Mouse (Mus musculus) c-Kit-positive CD71-negative TER-119-negative erythroid progenitor cells, embryonic 14.5 days (primary cell): ENCODE measurements around the gene Clec4a1.

Experiments used
- DNase-seq: peaks from one replicate; pipeline ENCODE4 v3.0.0-alpha.2; 2013; ENCODE audit warnings: low read depth

Clec4a1 gene

GRCm38 (mm10) chr6:122921451-122921850, at the start of gene Clec4a1:
Clec4a1 (plus strand) TSS chr6:122921848.
- DNase-seq, result peak; percentile 26

- DNase-seq, result peak; percentile 55
These were observed 48.8 kb upstream of the Clec4a1 start for GRCm38 (mm10) chr6:122872800-122873199.

- peak; percentile 94 for DNase-seq
These were observed 47.6 kb upstream of the Clec4a1 start, which contains the start of gene Necap1 for GRCm38 (mm10) chr6:122873871-122874719. Necap1 (plus strand) TSS chr6:122874474.

GRCm38 (mm10) chr6:122874720-122875389, 46.8 kb upstream of the Clec4a1 start:
- DNase-seq, result no peak

GRCm38 (mm10) chr6:122879141-122879735, 42.4 kb upstream of the Clec4a1 start:
- no peak for DNase-seq

- DNase-seq, result no peak
These were observed 41.7 kb upstream of the Clec4a1 start for GRCm38 (mm10) chr6:122879781-122880505.

- no peak for DNase-seq
These were observed 40.4 kb upstream of the Clec4a1 start for GRCm38 (mm10) chr6:122881287-122881686.

GRCm38 (mm10) chr6:122883603-122884002, 38.0 kb upstream of the Clec4a1 start:
- no peak for DNase-seq

GRCm38 (mm10) chr6:122889599-122889998, 32.0 kb upstream of the Clec4a1 start:
- no peak for DNase-seq

- DNase-seq, result peak; percentile 69
These were observed 29.1 kb upstream of the Clec4a1 start for GRCm38 (mm10) chr6:122892442-122893049.

- DNase-seq, result no peak
These were observed 1.7 kb upstream of the Clec4a1 start for GRCm38 (mm10) chr6:122919922-122920321.

- DNase-seq, result no peak
These were observed 13.2 kb downstream of the Clec4a1 start for GRCm38 (mm10) chr6:122934845-122935244.

GRCm38 (mm10) chr6:122939618-122940017, 18.0 kb downstream of the Clec4a1 start:
- no peak for DNase-seq

- DNase-seq, result no peak
These were observed 25.1 kb downstream of the Clec4a1 start for GRCm38 (mm10) chr6:122946760-122947159.

GRCm38 (mm10) chr6:122952401-122952800, 30.8 kb downstream of the Clec4a1 start, which contains the start of gene Clec4a3:
Clec4a3 (plus strand) TSS chr6:122952515.
- DNase-seq, result no peak

- no peak for DNase-seq
These were observed 42.9 kb downstream of the Clec4a1 start for GRCm38 (mm10) chr6:122964562-122964961.

GRCm38 (mm10) chr6:122969048-122969447, 47.4 kb downstream of the Clec4a1 start:
- no peak for DNase-seq
